Mouse (Mus musculus): ENCODE measurements around the gene Wdr34. TPM values are rescaled to one million over a fixed set of nuclear protein-coding genes. Genes with fewer than 3 reads are reported as not detected.
"Not testable (repeated sequence)": the region's sequence is repeated elsewhere in the genome, so short reads cannot be mapped to it uniquely, and the experiment has no call there.

Gene Wdr34
- total RNA-seq, 2 experiments from 2014 or later = 38.0 to 38.3 TPM

- peak; percentile 34 to 56 for DNase-seq (ENCODE audit: low spot score in 2 of 2)
These were observed 18.6 kb upstream of the Wdr34 start for GRCm38 (mm10) chr2:30067031-30067888.

- DNase-seq (ENCODE audit: low spot score in 2 of 2) = peak; percentile 87 to 93
These were observed 17.6 kb upstream of the Wdr34 start for GRCm38 (mm10) chr2:30066046-30066901.

- no peak for DNase-seq (ENCODE audit: low spot score in 2 of 2)
These were observed 15.6 kb upstream of the Wdr34 start for GRCm38 (mm10) chr2:30064298-30064697.

GRCm38 (mm10) chr2:30063791-30064190 lies 15.1 kb upstream of the Wdr34 start:
- DNase-seq (ENCODE audit: low spot score in 2 of 2) = no peak

GRCm38 (mm10) chr2:30063235-30063634 lies 14.6 kb upstream of the Wdr34 start:
- no peak for DNase-seq (ENCODE audit: low spot score in 2 of 2)

- DNase-seq (ENCODE audit: low spot score in 2 of 2) = peak; percentile 34 to 40
These were observed 13.8 kb upstream of the Wdr34 start for GRCm38 (mm10) chr2:30062249-30063093.

- no peak for DNase-seq (ENCODE audit: low spot score in 2 of 2)
These were observed 12.8 kb upstream of the Wdr34 start for GRCm38 (mm10) chr2:30061215-30062166.

GRCm38 (mm10) chr2:30058418-30058817 lies 9.7 kb upstream of the Wdr34 start:
- DNase-seq (ENCODE audit: low spot score in 2 of 2) = no peak

GRCm38 (mm10) chr2:30057223-30057904 lies 8.7 kb upstream of the Wdr34 start, which contains the start of gene Set:
Gene Set, plus strand, starts transcription at chr2:30057378.
- DNase-seq (ENCODE audit: low spot score in 2 of 2) = no peak

- no peak for DNase-seq (ENCODE audit: low spot score in 2 of 2)
These were observed 8.1 kb upstream of the Wdr34 start for GRCm38 (mm10) chr2:30056736-30057135.

GRCm38 (mm10) chr2:30055310-30055709 lies 6.6 kb upstream of the Wdr34 start:
- DNase-seq (ENCODE audit: low spot score in 2 of 2) = not testable (repeated sequence)

GRCm38 (mm10) chr2:30051992-30052761 lies 3.5 kb upstream of the Wdr34 start:
- DNase-seq (ENCODE audit: low spot score in 2 of 2) = no peak

- DNase-seq (ENCODE audit: low spot score in 2 of 2) = no peak
These were observed 1.1 kb upstream of the Wdr34 start for GRCm38 (mm10) chr2:30049831-30050230.

- no peak for DNase-seq (ENCODE audit: low spot score in 2 of 2)
These were observed 580 bp downstream of the Wdr34 start for GRCm38 (mm10) chr2:30048101-30048501.

GRCm38 (mm10) chr2:30047127-30047526 lies 1.6 kb downstream of the Wdr34 start:
- no peak for DNase-seq (ENCODE audit: low spot score in 2 of 2)

GRCm38 (mm10) chr2:30044550-30044949 lies 4.1 kb downstream of the Wdr34 start:
- DNase-seq (ENCODE audit: low spot score in 2 of 2) = no peak

GRCm38 (mm10) chr2:30042445-30042844 lies 6.2 kb downstream of the Wdr34 start:
- DNase-seq (ENCODE audit: low spot score in 2 of 2) = peak; percentile 67 to 79

- DNase-seq (ENCODE audit: low spot score in 2 of 2) = no peak
These were observed 9.0 kb downstream of the Wdr34 start for GRCm38 (mm10) chr2:30039687-30040086.
